Mouse (Mus musculus) urinary bladder, postnatal 25 days (tissue): Measurements from ENCODE around the gene Srgap3.
"Not testable (repeated sequence)": the region's sequence is repeated elsewhere in the genome, so short reads cannot be mapped to it uniquely, and the experiment has no call there.

Experiments used
- DNase-seq: peaks from one replicate; pipeline ENCODE4 v3.0.0; 2022; ENCODE audit warnings: low spot score

Gene Srgap3

DNA sequence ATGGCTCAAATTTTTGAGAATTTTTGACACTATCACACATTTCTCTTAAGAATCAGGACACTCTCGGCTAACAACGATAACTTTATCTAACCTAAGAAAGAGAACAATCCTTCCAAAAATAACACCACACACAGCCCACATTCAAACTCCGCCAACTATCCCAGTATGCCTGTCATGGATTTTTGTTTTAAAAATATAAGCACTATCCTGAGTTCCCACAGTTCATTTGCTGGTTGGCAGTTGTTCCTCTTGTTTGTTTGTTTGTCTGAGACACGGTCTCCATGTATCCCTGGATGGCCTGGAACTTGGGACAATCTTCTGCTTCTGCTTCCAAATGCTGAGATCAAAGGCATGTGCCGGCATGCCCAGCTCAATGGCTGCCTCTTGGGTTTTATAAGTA lies 205.3 kb downstream of the Srgap3 start:
- DNase-seq = no peak

GRCm38 (mm10) chr6:112739635-112740034 lies 207.4 kb downstream of the Srgap3 start:
- DNase-seq = no peak

- DNase-seq = no peak
Observed at GRCm38 (mm10) chr6:112738924-112739323, 208.1 kb downstream of the Srgap3 start.

- DNase-seq = no peak
Observed at GRCm38 (mm10) chr6:112736471-112736870, 210.6 kb downstream of the Srgap3 start.

DNA sequence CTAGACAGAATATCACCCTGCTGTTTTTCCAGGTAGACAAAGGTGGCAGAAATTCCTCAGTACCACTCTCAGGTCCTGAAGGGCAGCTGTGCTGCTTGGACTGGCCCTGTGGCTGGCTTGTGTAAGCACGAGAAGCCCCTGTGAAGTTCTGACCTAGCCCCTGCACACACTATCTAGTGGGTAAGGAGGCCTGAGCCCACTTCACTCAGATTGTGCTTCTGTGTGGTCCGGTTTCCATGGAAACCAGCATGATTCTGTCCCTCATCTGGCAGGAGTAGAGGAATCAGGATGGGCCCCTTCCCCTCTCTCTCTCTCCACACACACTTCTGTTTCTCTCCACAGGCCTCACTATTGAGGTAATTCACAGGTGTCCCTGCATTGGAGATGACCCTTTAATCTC lies 212.0 kb downstream of the Srgap3 start:
- DNase-seq = no peak

GRCm38 (mm10) chr6:112733942-112734341 lies 213.1 kb downstream of the Srgap3 start:
- DNase-seq = no peak

DNA sequence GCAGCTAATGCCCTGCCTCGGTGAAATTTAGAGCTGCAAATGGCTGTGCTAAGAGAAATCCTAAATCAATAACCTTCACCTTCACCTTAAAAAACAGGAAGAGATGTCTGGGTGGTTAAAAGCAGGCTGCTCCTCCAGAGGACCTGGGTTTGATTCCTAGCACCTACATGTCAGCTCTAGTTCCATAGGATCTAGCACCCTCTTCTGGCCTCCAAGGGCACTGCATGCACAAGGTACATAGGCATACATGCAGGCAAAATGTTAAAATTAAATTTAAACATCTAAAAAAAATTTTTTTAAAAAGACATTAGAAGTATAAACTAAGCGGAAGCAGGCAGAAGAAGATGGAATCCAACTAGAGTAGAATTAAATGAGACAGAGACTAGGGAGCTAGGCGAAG lies 214.6 kb downstream of the Srgap3 start:
- no peak for DNase-seq

- DNase-seq = no peak
Observed at GRCm38 (mm10) chr6:112731386-112731785, 215.7 kb downstream of the Srgap3 start.

DNA sequence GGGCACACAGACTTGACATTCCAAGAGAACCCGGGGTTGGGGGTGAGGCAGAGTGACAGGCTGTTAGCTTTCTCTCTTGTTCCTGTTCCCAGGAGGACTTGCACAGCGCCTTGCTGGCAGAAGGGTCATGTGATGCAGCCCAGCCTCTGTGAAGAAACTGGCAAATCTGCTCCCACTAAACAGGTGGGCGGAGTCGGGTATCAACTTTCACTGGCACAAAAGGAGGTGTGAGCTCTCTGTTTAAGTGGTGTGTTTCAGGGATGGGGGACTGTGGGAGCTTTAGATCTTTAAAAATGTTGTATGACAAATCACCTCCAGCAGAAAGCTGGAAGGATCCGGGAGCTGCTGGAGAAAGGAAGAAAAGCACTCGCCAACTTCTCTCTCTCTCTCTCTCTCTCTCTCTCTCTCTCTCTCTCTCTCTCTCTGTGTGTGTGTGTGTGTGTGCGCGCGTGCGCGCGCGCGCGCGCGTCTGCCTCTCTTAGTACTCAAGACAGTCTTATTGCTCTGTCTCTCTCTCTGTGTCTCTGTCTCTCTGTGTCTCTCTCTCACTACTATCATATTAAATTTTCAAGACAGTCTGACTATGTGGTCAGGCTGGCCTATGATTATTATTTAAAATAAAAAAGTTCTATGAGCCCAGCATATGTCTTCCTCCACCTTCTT lies 218.2 kb downstream of the Srgap3 start:
- peak; percentile 43 for DNase-seq

- no peak for DNase-seq
Observed at GRCm38 (mm10) chr6:112725468-112725867, 221.6 kb downstream of the Srgap3 start.

GRCm38 (mm10) chr6:112720409-112721080 lies 226.5 kb downstream of the Srgap3 start:
- DNase-seq = no peak

- no peak for DNase-seq
Observed at GRCm38 (mm10) chr6:112719983-112720382, 227.1 kb downstream of the Srgap3 start.

DNA sequence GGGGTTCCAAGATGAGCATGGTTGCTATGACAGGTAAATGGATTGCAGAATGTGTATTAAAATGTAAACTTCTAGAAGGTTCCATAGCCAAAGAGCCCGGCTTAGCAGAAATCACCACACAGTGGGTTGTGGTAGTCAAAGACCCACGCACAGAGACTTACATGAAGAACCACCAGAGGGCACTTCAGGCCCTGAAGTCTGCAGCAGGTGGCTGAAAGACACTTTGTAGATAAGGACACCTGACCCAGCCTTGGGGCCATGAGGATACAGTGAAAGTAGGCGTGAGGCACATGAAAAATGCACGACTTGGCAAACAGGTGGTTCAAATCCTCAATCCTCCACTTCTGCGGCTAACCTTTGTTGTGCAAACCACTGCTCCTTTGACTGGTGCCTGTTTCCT lies 229.9 kb downstream of the Srgap3 start:
- no peak for DNase-seq

DNA sequence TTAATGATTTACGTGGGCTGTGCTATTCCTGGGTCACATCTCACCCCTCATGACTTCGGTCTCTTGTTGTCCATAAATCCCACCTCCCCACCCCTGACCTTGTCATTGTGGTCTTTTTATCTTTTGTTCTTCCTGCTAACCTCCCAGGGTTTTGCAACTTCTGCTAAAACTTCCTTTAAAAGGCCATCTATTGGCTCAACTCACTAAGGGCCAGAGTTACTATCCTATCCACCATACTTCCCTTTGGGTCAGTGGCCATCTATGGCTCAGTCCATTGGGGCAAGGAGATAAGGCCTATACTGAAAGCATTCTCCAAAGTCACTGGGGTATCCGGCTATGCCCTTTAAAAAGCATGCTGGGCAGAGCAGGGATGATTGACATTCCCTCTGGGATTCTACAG lies 233.1 kb downstream of the Srgap3 start:
- DNase-seq = no peak

DNA sequence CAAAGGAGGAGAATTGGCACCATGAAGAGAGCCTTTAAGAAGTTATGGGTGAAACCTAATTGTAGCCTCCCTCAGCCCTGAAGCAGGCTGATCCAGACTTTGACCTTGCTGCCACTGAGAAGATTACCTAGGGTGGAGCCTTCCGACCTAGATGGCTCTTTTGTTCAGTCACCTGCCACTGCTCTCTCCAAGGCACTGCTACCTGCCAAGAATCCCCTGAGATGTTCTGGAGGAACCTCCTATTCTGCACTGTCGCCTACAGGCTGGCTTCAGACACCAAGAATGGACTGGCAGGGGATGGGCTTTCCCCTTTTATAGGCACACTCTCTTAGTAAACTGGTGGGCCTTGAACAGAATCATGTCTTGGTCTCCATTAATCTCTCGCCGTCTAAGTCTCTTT lies 244.8 kb downstream of the Srgap3 start:
- not testable (repeated sequence) for DNase-seq

DNA sequence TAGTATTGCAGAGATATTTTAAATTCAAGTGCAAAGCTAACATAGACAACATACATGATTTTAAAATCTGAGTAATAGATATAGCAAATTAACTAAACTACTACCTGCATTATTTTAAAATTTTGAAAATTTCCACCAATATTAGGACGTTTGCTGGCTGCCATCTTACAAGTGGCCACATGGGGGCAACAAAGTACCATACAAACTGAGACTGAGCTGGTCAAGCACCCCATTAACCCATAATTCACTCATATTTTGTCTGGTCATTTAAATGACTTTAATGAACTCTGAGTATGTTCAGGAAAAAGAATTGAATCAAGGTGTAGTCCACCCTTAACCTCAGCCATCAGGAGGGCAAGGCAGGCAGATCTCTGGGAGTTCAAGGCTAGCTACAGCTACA lies 246.7 kb downstream of the Srgap3 start:
- DNase-seq = peak; percentile 59

DNA sequence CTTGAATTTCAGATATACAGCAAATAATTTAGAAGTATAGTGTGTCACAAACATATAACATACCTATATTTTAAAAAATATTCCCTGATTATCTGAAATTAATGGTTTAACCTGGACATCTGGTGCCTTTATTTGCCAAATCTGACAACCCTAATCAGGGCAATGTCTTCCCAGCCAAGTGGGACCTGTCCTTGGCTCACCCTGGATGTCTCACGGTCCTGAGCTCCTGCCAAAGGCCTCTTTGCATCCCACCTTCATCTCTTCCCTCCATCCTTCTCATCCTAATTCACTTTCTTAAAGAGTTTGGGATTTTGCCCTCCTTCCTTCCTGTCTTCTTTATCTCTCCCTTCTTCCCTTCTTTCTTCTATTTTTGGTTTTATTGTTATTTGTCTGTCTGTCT lies 248.0 kb downstream of the Srgap3 start:
- no peak for DNase-seq

DNA sequence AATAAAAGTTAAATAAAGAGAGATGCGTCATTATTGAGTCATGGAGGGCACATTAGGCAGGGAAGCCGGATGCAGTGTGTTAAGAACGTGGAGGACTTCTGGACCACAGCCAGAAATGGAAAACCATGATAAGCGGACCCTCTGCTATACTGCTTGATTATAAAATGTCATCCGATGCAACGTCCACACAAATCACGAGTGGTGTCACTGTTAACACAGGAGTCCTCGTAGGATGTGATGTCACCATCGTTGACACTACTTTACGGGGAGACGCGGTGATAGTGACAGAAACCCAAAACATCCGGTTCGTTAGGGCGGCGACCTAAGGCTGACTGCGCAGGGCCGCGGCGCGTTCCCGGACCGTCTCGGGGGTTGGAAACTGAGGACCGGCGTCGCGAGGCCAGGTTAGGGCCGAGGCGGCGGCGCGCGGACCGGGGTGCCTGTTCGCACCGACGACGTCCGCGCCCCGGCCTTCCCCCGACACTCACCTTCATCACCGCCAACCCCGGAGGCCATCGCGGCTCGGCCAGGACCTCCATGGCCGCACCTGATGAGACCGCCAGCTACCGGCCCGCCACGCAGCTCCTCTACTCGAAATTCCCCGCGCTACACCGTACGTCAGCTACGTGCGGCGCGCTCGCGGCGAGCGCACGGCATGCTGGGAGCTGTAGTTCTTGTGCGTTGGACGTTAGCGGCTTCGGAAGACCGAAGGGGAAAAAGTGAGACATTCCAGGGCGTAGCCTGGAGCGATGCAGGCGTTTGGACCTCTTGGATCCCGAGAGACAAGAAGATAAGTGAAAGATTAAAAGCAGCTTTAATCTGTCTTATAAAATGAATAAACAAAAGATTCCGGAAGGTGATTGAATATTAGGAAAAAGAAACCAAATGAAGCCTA lies 250.8 kb downstream of the Srgap3 start, which contains the start of gene Rad18:
Rad18 (minus strand) TSS at position 631 of the 895 bp plus-strand sequence.
- DNase-seq = peak; percentile 76

DNA sequence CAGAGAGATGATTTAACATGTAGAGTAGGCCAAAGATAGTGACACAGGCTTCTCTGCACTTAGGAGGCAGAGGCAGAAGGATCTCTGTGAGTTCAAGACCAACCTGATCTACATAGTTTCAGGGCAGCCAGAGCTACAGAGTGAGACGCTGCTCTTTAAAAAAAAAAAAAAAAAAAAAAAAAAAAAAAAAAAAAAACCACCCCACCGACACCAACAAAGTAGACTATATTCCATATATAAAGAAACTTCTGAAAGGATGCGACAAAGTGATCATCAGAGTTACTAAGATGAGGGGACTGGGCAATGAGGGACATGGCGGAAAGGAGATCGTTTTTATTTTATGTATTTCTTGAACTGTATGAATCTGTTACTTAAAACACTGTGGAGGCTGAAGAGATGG lies 252.6 kb downstream of the Srgap3 start:
- DNase-seq = no peak

DNA sequence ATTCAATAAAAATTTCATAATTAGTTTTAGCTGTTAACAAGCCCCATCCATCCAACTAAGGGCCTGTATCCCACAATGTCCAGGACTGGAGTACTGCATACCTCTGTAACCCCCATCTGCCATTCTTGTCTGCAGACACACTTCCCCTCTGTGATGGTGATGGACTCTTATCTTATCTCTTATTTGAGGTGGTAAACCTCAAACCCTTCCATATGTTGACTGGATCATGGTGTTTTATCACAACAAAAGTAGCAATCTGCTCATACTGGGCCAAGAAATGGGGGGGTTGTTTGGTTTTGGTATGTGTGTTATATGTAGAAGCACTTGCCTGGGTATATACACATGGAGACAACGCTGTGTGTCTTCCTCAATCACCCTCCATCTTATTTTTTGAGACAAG lies 255.5 kb downstream of the Srgap3 start:
- DNase-seq = no peak

- DNase-seq = no peak
Observed at GRCm38 (mm10) chr6:112688033-112688432, 259.0 kb downstream of the Srgap3 start.

DNA sequence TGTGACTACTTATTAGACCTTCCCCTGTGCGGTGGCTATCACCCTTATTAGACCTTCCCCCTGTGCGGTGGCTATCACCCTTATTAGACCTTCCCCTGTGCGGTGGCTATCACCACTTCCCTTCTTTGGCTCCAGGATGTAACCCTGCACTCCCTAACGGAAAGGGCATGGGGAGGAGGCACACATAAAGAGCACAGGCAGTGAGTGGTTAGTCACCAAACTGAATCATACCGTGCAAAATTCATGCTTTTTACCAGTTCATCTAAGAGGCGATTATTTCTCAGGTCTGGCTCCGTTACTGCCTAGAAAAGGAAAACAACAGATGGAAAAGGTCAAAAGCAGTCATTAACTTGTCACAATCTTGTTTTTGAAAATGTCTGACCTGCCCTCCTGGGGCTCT lies 260.6 kb downstream of the Srgap3 start:
- no peak for DNase-seq

GRCm38 (mm10) chr6:112684065-112684464 lies 263.0 kb downstream of the Srgap3 start:
- DNase-seq = no peak
